Mouse (Mus musculus): Measurements from ENCODE around the gene Aknad1.

DNA sequence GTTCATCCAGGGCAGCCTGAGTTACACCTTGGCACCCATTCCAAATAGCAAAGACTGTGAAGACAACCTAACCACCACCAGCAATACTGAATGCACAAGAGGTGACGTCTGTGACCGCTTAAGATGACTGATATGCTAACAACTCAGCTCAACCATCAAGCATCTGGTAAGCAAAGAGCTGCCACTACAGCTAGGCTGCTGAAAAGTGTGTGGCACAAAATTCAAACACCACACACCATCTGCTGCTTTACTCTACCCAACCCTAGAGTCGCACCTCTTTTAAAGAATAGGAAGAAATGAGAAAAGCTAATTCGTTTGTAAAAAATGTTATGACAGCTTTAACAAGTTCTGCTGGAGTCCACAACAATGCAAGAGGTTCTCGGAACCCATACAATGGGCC, 66.2 kb downstream of the Aknad1 start:
- TF ChIP-seq CTCF (IDR thresholded peaks at IDR 0.05; ENCODE audit: extremely low read depth, insufficient read depth, insufficient read length, insufficient replicate concordance): no peak
- no peak for TF ChIP-seq POLR2A (IDR thresholded peaks at IDR 0.05; ENCODE audit: low read depth, low read length)

Data from spleen, adult 2 months (tissue).